Mouse (Mus musculus) bone marrow, adult 2 months (tissue): ENCODE measurements around the gene Gadl1. TPM values are rescaled to one million over a fixed set of nuclear protein-coding genes. Genes with fewer than 3 reads are reported as not detected.

ENCODE experiments used
- H3K27ac ChIP-seq: fragments of 200-500 bp; 2 replicates; pipeline ENCODE4 v1.5.1; 2012; ENCODE audit warnings: low read depth, mild to moderate bottlenecking, control low read depth, inconsistent platforms, low read length; ENCODE audit not compliant: control insufficient read depth, poor library complexity, insufficient read depth
- H3K4me1 ChIP-seq: fragments of 200-500 bp; 2 replicates; pipeline ENCODE4 v1.6.1; 2011; ENCODE audit warnings: low read length; ENCODE audit not compliant: control insufficient read depth, insufficient read depth
- H3K4me3 ChIP-seq: fragments of 200-500 bp; replicated peaks from 2 replicates; pipeline ENCODE3; 2011; ENCODE audit warnings: mild to moderate bottlenecking, low read depth, low read length, control low read depth; ENCODE audit not compliant: control insufficient read depth
- CTCF ChIP-seq: fragments of 200-500 bp; IDR thresholded peaks from 2 replicates; pipeline ENCODE4 v1.5.1; 2011; ENCODE audit warnings: low read length, control low read depth; ENCODE audit not compliant: control insufficient read depth, insufficient read depth
- POLR2A ChIP-seq: fragments of 200-500 bp; IDR thresholded peaks from 2 replicates; pipeline ENCODE4 v1.6.1; 2011; ENCODE audit warnings: low read depth, mild to moderate bottlenecking, control low read depth, low read length, borderline replicate concordance; ENCODE audit not compliant: control insufficient read depth
- WGBS: fragments of 180-500 bp; shearing (Covaris S2); methylation state at CpG from one replicate; pipeline ENCODE4 v1.1.7; 2018; 5-methylcytosine and 5-hydroxymethylcytosine counted together
- polyA plus RNA-seq: library from polyadenylated mRNA; stranded (reverse); fragments of >200 nt; gene quantifications from 2 replicates; pipeline ENCODE4 v1.2.4, GENCODE M21; 2011; ENCODE audit warnings: low replicate concordance; ENCODE audit not compliant: missing spikeins, insufficient read depth, insufficient read length

The Gadl1 gene
- polyA plus RNA-seq, 1 experiment, result not detected

DNA sequence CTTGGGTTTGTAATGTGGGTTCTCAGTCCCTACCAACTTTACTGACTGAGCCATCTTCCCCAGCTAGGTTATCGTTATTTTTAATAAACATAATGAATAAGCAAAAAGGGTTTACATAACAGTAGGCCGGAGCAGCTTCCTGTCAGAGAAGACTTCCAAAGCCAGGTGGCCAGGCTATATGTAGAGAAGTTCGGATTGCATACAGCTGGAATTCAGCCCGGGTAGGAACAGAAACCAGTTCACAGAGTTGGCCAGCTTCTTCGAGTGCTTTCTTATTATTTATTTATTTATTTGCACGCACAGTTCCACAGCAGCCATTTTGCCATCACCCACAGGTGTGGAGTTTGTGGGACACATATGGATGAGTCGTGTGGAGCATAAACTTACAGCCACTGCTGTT, 212.2 kb downstream of the Gadl1 start:
- peaks cover 7% of the 10 kb centered on the region for H3K4me1 ChIP-seq
- no peak for TF ChIP-seq CTCF
- no peak overlapping the region for H3K4me3 ChIP-seq
- 51% methylated on average over 7 of the region's 7 CpGs for WGBS
- H3K27ac ChIP-seq, result no peak overlapping the region

DNA sequence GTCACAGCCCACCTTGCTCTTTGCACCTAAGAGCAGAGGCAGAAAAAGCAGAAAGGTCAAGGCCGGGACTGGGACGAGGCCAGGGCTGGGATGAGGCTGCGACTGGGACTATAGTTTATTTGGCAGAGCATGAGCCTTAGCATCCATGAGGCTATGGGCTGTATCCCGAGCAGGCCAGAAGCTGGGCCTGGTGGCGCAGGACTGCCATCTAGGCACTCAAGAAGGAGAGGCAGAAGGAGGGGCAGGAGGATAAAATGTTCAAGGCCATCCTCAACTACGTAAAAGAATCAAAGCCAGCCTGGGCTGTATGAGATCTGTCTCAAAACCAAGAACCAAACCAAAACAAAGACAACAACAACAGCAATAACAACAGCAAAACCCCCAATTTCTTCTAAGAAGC, 213.3 kb downstream of the Gadl1 start:
- Histone ChIP-seq H3K4me3 (no peak overlapping the region), H3K27ac (peak overlapping the region; percentile 42), H3K4me1 (peaks cover 7% of the 10 kb centered on the region)
- 64% methylated on average over 6 of the region's 6 CpGs for WGBS
- TF ChIP-seq CTCF, result no peak
- no peak for TF ChIP-seq POLR2A

DNA sequence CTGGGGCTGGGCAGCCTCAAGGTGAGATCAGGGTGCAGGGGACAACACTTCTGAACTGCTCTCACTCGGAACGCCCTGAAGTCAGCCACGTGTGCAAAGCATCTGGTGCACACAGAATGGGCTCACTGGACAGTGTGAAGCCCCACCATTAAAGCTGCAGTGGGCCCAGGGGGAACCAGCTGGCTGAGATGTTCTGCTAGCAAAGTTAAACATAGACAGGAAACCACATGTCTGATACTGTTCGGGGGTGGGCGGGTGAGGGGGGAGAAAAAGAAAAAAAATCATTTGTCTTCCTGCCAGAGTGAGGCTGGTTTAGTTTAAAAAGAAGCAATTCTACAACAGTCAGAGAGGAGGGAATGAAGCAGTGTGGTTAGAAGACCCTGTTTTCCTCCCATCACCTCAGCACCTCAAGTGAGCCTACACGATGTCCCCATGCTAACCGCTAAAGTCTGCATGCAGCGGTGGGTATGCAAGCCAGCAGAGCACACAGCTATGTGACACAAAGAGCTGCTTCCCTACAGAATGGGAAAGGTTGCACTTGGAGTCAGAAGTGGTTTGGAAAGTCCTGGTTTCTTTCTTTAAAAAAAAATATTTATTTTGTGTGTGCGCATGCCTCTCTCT, 213.8 kb downstream of the Gadl1 start:
- TF ChIP-seq POLR2A, result no peak
- no peak for TF ChIP-seq CTCF
- H3K27ac ChIP-seq, result peak overlapping the region; percentile 28; the same call in 1 of the 2 replicates
- H3K4me1 ChIP-seq, result peaks cover 7% of the 10 kb centered on the region
- 4% methylated on average over 9 of the region's 9 CpGs for WGBS
- H3K4me3 ChIP-seq, result no peak overlapping the region
